Mouse (Mus musculus): Measurements from ENCODE around the gene Morc4. TPM values are rescaled to one million over a fixed set of nuclear protein-coding genes. Genes with fewer than 3 reads are reported as not detected.
A peak's percentile ranks its signal among the peaks of the same experiment; 100 is the strongest.

Gene Morc4
- total RNA-seq, 2 experiments from 2014 or later: 0.04 to 0.49 TPM

- no peak for ATAC-seq (ENCODE audit: poor library complexity, severe bottlenecking)
Measured at GRCm38 (mm10) chrX:139808085-139808484, 63.4 kb downstream of the Morc4 start.

DNA sequence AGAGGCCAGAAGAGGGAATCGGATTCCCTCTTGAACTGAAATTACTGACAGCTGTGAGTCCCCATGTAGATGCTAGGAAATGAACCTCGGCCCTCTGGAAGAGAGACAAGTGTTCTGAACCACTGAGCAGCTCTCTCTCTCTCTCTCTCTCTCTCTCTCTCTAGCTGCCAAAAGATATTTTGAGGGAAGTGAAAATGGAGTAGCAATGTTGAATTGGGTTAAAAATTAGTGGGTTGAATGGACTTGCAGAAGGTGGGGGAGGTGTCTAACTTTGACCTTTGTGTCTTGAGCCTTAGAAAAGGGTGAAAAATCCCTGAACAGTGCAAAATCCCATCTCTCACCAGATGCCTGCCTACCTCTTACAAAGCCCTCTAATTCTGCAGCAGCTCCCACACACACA lies 64.1 kb downstream of the Morc4 start:
- ATAC-seq (ENCODE audit: poor library complexity, severe bottlenecking): no peak

GRCm38 (mm10) chrX:139805918-139806317 lies 65.6 kb downstream of the Morc4 start:
- ATAC-seq (ENCODE audit: poor library complexity, severe bottlenecking): no peak

- ATAC-seq (ENCODE audit: poor library complexity, severe bottlenecking): no peak
Measured at GRCm38 (mm10) chrX:139803028-139803427, 68.4 kb downstream of the Morc4 start.

GRCm38 (mm10) chrX:139800406-139800878 lies 71.0 kb downstream of the Morc4 start, which contains the start of gene Cldn2:
Cldn2 (plus strand) TSS chrX:139800828.
- no peak for ATAC-seq (ENCODE audit: poor library complexity, severe bottlenecking)

- ATAC-seq (ENCODE audit: poor library complexity, severe bottlenecking): no peak
Measured at GRCm38 (mm10) chrX:139799953-139800352, 71.5 kb downstream of the Morc4 start.

DNA sequence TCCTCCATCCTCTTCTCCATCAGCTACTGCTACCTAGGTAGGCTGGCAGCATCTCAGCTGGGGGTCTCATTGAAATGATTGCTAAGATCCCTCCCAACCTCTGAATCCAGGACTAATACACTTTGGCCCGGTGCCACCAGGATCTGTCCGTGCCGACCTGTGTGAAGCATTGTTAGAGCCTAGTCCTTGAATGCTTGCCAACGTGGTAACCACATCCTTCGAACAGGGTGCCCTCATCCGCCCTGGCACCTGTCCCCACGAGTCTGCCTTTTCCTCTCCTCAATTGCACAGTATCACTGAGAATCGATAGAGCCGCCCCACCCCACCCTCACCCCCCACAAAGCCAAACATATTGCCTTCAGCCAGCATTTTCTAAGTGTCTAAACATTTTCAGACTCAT lies 73.6 kb downstream of the Morc4 start:
- ATAC-seq (ENCODE audit: poor library complexity, severe bottlenecking): peak; percentile 63

DNA sequence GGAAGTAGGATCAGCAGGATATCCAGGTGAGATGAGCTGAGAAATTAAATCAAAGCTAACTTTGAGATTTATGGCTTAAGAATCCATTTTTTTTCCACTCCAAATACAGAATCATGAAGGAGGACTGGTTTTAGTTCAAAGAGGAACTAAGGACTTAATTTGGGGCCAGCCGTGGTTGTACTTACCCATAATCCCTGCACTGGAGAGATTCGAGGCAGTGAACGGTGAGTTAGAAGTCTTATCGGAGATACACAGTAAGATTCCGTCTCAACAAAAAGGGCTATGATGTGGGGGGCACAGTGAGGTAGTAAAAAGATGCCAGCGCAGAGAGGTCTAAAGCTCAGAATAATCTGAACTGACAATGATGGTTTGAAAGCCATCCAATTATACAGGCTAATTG lies 75.4 kb downstream of the Morc4 start:
- ATAC-seq (ENCODE audit: poor library complexity, severe bottlenecking): no peak

DNA sequence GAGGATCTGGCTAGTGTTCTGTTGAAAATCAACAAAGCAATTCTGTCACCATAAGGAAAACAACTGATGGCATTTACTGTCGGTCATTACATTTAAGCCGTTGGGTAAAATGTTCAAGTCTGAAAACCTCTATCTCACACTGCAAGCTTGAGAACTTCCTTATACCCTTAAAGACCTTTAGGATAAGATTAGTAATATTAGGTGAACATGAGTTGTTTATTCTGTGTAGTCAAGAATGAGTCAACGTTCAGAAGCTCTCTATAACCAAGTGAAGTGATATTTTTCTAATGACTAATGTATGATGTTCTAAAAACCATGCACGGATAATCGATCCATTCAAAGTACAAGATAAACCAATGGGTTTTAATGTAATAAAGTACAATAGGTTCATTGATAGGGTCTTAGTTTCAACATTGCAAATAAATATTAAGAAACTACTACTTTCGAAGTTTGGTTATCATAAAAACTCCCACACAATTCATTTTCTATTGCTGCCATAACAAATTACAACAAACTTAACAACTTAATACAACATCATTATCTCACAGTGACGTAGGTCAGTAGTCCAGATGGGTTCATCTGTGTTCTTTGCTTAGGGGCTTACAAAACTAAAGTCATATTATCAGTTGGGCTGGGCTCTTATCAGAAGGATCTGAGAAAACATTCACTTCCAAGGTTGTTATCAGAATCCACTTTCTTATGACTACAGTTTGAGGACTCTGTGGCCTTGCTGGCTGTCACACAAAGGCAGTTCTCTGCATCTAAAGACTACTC lies 77.2 kb downstream of the Morc4 start:
- ATAC-seq (ENCODE audit: poor library complexity, severe bottlenecking): no peak

DNA sequence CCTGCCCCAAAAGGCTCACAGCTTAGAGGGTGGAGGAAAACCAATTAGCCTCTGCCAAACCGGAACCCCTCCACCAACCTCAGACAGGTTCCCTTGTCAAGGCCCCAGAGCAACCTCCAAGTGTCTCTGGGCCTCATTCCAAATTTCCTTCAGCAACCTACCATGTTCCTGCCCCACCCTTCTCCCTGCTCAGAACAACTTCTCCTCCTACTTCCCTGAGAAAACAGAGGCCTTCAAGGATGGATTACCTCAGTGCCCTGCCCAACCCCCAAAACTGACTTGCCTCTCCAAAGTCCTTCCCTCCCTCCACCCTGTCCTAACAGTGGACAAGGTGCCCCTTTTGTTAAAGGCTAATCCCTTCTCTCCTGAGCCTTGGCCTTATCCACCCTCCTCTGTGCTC lies 85.7 kb downstream of the Morc4 start:
- ATAC-seq (ENCODE audit: poor library complexity, severe bottlenecking): no peak

GRCm38 (mm10) chrX:139783045-139783422 lies 88.4 kb downstream of the Morc4 start:
- ATAC-seq (ENCODE audit: poor library complexity, severe bottlenecking): no peak

- ATAC-seq (ENCODE audit: poor library complexity, severe bottlenecking): no peak
Measured at GRCm38 (mm10) chrX:139782278-139783044, 89.0 kb downstream of the Morc4 start, which contains the start of gene Ripply1. Ripply1 (minus strand) TSS chrX:139782353.

- no peak for ATAC-seq (ENCODE audit: poor library complexity, severe bottlenecking)
Measured at GRCm38 (mm10) chrX:139781563-139781962, 89.9 kb downstream of the Morc4 start.

DNA sequence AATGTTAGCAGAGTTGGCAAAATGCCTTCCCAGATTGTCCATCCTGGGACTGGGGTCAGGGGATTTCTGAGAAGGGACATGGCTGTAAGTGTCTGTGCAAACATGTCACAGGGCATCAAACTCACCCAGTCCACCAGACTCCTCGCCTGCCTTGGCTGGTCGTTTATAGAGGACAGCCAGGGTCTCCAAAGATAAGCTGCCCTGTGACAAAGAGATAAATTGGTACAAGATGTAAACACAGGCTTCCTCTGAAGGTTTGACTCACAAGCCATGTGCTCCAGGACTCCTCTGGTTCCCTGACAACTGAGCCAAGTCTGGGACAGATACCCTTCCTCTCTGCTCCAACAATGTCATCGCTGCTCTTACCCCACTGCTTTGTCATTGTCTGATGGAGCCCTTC lies 90.5 kb downstream of the Morc4 start:
- no peak for ATAC-seq (ENCODE audit: poor library complexity, severe bottlenecking)

GRCm38 (mm10) chrX:139779401-139779800 lies 92.1 kb downstream of the Morc4 start:
- no peak for ATAC-seq (ENCODE audit: poor library complexity, severe bottlenecking)

DNA sequence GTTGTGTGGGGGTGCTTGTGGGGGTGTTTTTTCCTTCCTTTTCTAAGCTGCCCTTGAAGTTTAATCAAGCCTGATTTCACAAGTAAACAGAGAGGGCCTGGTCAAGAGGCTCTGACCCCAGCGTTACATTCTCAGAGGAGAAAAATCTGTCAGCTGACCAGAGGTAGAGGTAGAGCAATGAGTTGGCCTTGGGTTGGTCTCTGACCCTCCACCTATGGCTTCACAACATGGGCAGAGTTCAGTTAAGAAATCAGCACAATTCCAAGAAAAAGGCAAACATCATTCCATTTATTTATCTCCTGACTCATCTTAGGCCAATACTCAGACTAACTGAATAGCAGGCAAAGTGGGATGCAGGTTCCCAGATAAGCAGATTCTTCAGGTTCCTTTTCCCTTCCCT lies 92.6 kb downstream of the Morc4 start:
- no peak for ATAC-seq (ENCODE audit: poor library complexity, severe bottlenecking)

- ATAC-seq (ENCODE audit: poor library complexity, severe bottlenecking): no peak
Measured at GRCm38 (mm10) chrX:139777357-139777756, 94.1 kb downstream of the Morc4 start.

DNA sequence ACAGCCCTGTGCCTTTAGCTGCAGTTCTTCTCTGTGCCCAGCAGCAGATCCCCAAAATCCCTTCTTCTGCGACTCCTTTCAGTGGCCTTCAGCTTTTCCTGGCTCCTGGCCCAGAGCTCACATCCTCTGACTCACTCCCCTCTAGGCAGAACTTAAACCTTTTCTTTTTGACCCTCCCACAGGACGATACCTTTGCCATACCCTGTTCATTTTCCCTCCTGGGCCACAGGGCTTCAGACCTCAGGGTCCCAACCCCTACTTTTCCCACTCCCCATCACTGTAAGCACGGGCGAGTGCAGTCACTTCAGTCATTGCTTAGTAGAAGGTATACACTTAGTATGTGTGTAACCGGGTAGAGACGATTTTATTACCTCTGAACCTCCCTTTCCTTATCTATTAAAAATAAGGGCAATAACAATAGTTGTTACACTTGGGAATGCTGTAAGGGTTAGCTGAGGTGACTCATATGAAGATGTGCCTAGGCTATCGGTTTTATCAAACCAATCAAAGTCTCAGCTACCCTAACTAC lies 96.3 kb downstream of the Morc4 start:
- ATAC-seq (ENCODE audit: poor library complexity, severe bottlenecking): no peak

DNA sequence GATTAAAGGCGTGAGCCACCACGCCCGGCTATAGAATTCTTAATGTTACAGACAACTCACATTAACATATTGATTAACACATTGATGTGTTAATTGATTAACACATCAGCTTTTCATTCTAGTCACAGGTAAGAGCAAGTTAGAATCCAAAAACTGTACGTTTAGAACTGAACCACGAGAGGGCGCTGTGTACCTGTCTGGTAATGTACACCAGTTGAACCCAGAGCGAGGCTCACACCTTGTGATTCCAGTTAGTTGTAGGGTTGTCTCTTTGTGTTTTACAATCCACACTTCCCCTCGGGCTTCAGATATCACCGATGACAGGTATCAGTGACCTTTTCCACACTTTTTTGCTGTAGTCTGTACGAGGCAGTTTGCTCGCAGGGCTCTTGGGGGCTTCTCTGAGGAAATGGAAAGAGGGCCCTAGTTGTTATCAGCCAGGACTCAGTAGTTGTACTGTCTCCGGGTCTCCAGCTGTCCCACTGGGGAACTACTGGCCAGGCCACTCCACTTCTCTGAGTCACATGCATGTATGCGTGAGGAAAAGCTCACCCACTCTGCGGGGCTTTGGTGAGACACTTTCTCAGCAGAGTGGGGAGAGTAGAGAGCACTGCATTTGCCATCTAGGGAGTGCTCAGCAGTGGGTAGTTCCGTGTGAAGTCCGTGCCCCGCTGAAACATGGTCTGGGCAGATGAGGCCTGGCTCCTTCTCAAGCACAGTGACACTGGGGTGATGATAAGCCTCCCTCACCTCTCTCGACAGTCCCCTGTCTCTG lies 97.0 kb downstream of the Morc4 start:
- peak; percentile 54; the same call in 1 of the 2 replicates for ATAC-seq (ENCODE audit: poor library complexity, severe bottlenecking)

Data from megakaryocyte, adult 5-6 weeks (primary cell).